Mouse (Mus musculus): Measurements from ENCODE around the gene Mical3. TPM values are rescaled to one million over a fixed set of nuclear protein-coding genes. Genes with fewer than 3 reads are reported as not detected.

Mical3 gene
- polyA plus RNA-seq, 2 experiments: 13.3 to 17.3 TPM

DNA sequence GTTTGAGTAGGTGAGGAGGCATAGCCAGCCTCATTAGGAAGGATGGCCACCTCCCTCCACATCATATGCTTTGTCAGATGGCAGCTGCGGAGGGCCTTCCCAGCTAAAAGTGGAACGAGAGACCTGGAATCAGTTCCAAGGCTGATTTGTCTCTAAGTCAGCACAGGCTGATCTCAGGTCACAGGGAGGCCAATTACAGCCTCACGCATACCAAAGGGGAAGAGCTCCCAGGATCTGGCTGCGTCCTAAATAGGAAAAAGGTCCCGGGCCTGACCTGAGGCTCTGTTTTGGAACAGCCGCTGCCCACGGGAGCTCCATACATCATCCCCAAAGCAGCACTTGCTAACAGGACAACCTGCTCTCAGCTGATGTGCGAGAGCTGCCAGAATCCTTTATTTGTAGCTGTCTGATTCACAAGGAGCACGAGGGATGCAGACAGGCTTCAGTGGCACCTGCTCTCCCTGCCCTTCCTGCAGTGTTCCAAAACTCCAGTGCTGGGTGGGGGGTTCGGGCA is 143.2 kb downstream of the Mical3 start:
- Histone ChIP-seq H3K4me3 (replicated peaks; ENCODE audit: low read length) (no peak overlapping the region), H3K4me2 (replicated peaks; ENCODE audit: low read depth, low read length, severe bottlenecking) (no peak overlapping the region), H3K27ac (replicated peaks; ENCODE audit: low read depth, low read length) (no peak overlapping the region), H3K9ac (ENCODE audit: low read depth, low read length, severe bottlenecking) (no peak overlapping the region), H3K36me3 (ENCODE audit: control insufficient read depth, insufficient read depth, low read length) (no peaks in the 10 kb centered on the region), H3K4me1 (ENCODE audit: control insufficient read depth, insufficient read depth, low read length) (peaks cover 3% of the 10 kb centered on the region; the same call in 1 of the 2 replicates), H3K9me3 (ENCODE audit: control insufficient read depth, low read length) (no peaks in the 10 kb centered on the region), H3K27me3 (ENCODE audit: control insufficient read depth, insufficient read depth, low read length) (no peaks in the 10 kb centered on the region)
- DNase-seq (ENCODE audit: low spot score): no peak
- WGBS: 34% methylated on average over 10 of the region's 10 CpGs
- ATAC-seq (ENCODE audit: low FRiP score, low read depth): peak; percentile 35; the same call in 1 of the 2 replicates
- no peak for TF ChIP-seq POLR2A (IDR thresholded peaks at IDR 0.05; ENCODE audit: borderline replicate concordance, extremely low read depth, insufficient read depth, insufficient read length)

DNA sequence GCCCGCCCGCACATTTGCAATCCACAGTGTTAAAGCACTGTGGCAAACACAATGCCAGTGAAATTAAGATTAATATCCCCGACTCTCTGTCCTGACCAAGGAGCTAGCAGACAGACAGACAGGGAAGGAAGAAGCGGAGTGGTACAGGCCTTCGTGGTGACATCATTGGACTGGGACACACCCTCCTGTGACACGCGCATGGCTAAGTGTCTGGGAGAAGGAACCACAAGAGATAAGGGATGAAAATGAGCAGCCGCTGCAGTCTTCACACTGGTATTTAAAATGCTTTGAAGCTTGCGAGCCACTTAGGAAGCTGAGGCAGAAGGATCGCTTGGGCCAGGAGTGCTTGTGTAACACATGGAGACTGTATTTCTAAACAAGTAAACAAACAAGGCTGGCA is 143.6 kb downstream of the Mical3 start:
- H3K4me2 ChIP-seq (replicated peaks; ENCODE audit: low read depth, low read length, severe bottlenecking): no peak overlapping the region
- H3K9me3 ChIP-seq (ENCODE audit: control insufficient read depth, low read length): no peaks in the 10 kb centered on the region
- ATAC-seq (ENCODE audit: low FRiP score, low read depth) (no peak), DNase-seq (ENCODE audit: low spot score) (no peak)
- peaks cover 3% of the 10 kb centered on the region; the same call in 1 of the 2 replicates for H3K4me1 ChIP-seq (ENCODE audit: control insufficient read depth, insufficient read depth, low read length)
- H3K9ac ChIP-seq (ENCODE audit: low read depth, low read length, severe bottlenecking): no peak overlapping the region
- H3K4me3 ChIP-seq (replicated peaks; ENCODE audit: low read length): no peak overlapping the region
- no peak for TF ChIP-seq POLR2A (IDR thresholded peaks at IDR 0.05; ENCODE audit: borderline replicate concordance, extremely low read depth, insufficient read depth, insufficient read length)
- H3K27ac ChIP-seq (replicated peaks; ENCODE audit: low read depth, low read length): no peak overlapping the region
- H3K27me3 ChIP-seq (ENCODE audit: control insufficient read depth, insufficient read depth, low read length): no peaks in the 10 kb centered on the region
- WGBS: 81% methylated on average over 10 of the region's 10 CpGs
- H3K36me3 ChIP-seq (ENCODE audit: control insufficient read depth, insufficient read depth, low read length): no peaks in the 10 kb centered on the region

DNA sequence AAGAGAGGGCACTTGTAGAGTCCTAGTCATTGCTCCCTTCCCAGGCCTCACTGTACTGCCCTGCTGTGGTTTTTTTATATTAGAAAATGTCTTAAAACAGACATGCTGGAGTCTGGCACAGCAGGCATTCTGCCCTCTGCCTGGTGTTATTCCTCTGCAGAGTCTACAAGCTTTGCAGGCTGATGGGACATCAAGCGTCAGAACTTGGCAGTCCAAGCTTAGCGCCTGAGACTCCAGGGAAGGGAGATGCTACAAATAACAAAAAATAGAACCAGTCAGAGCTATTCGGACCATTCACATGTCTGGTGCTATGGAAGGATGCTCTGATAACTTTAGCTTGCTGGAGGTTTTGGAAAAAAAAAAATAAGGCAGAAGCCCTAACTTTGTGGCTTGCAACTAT is 144.6 kb downstream of the Mical3 start:
- Histone ChIP-seq H3K9ac (ENCODE audit: low read depth, low read length, severe bottlenecking) (no peak overlapping the region), H3K4me2 (replicated peaks; ENCODE audit: low read depth, low read length, severe bottlenecking) (no peak overlapping the region), H3K4me1 (ENCODE audit: control insufficient read depth, insufficient read depth, low read length) (peaks cover 3% of the 10 kb centered on the region; the same call in 1 of the 2 replicates), H3K9me3 (ENCODE audit: control insufficient read depth, low read length) (no peaks in the 10 kb centered on the region), H3K27ac (replicated peaks; ENCODE audit: low read depth, low read length) (no peak overlapping the region), H3K4me3 (replicated peaks; ENCODE audit: low read length) (no peak overlapping the region), H3K27me3 (ENCODE audit: control insufficient read depth, insufficient read depth, low read length) (no peaks in the 10 kb centered on the region), H3K36me3 (ENCODE audit: control insufficient read depth, insufficient read depth, low read length) (peaks cover 6% of the 10 kb centered on the region; the same call in 1 of the 2 replicates)
- WGBS: 86% methylated on average over 3 of the region's 3 CpGs
- ATAC-seq (ENCODE audit: low FRiP score, low read depth) (no peak), DNase-seq (ENCODE audit: low spot score) (no peak)
- TF ChIP-seq POLR2A (IDR thresholded peaks at IDR 0.05; ENCODE audit: borderline replicate concordance, extremely low read depth, insufficient read depth, insufficient read length): no peak

DNA sequence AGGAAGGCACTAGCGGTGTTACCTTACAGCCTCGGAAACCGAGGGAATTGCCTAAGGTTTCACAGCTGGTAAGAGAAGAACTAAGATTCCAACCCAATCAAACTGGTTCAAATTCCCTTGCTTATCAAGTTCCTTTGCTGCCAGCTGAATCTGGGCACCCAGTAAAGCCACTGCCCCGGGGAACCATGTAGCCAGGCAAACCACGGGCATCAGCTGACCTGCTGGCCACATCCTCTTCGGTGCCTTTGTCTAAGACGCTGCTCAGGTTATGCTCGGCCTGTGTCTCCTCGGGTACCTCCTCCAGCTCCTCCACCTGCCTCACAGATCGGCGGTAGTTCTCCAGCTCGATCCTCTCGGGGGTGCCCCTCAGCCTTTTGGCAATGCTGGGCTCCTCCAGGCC is 148.5 kb downstream of the Mical3 start:
- no peak overlapping the region for H3K9ac ChIP-seq (ENCODE audit: low read depth, low read length, severe bottlenecking)
- DNase-seq (ENCODE audit: low spot score) (no peak), ATAC-seq (ENCODE audit: low FRiP score, low read depth) (no peak)
- no peaks in the 10 kb centered on the region for H3K27me3 ChIP-seq (ENCODE audit: control insufficient read depth, insufficient read depth, low read length)
- peaks cover 16% of the 10 kb centered on the region; the same call in 1 of the 2 replicates for H3K36me3 ChIP-seq (ENCODE audit: control insufficient read depth, insufficient read depth, low read length)
- no peak overlapping the region for H3K4me2 ChIP-seq (replicated peaks; ENCODE audit: low read depth, low read length, severe bottlenecking)
- no peak overlapping the region for H3K4me3 ChIP-seq (replicated peaks; ENCODE audit: low read length)
- peaks cover 10% of the 10 kb centered on the region; the same call in 1 of the 2 replicates for H3K4me1 ChIP-seq (ENCODE audit: control insufficient read depth, insufficient read depth, low read length)
- TF ChIP-seq POLR2A (IDR thresholded peaks at IDR 0.05; ENCODE audit: borderline replicate concordance, extremely low read depth, insufficient read depth, insufficient read length): no peak
- WGBS: 94% methylated on average over 13 of the region's 13 CpGs
- no peak overlapping the region for H3K27ac ChIP-seq (replicated peaks; ENCODE audit: low read depth, low read length)
- H3K9me3 ChIP-seq (ENCODE audit: control insufficient read depth, low read length): no peaks in the 10 kb centered on the region

DNA sequence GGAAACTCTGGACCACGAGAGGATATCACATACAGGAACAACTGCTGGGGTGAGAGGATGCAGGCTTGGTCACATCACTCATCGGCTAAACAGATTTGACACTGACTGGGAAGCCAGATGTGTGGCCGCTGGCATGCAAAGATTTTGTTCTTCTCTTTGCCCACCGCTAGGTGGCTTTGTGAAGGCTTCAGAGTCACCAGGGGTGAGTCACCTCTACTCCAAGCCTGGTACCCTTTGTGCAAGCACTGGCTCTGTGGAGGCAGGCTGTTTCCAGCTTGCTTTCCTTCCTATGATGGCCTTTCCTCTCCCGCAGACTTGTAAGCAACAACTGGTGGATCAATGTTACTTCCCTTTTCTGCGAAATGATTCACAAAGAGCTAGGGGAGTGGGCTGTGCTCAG is 149.3 kb downstream of the Mical3 start:
- H3K4me3 ChIP-seq (replicated peaks; ENCODE audit: low read length): no peak overlapping the region
- DNase-seq (ENCODE audit: low spot score) (no peak), ATAC-seq (ENCODE audit: low FRiP score, low read depth) (no peak)
- no peak overlapping the region for H3K9ac ChIP-seq (ENCODE audit: low read depth, low read length, severe bottlenecking)
- H3K9me3 ChIP-seq (ENCODE audit: control insufficient read depth, low read length): no peaks in the 10 kb centered on the region
- no peak overlapping the region for H3K4me2 ChIP-seq (replicated peaks; ENCODE audit: low read depth, low read length, severe bottlenecking)
- TF ChIP-seq POLR2A (IDR thresholded peaks at IDR 0.05; ENCODE audit: borderline replicate concordance, extremely low read depth, insufficient read depth, insufficient read length): no peak
- H3K4me1 ChIP-seq (ENCODE audit: control insufficient read depth, insufficient read depth, low read length): peaks cover 10% of the 10 kb centered on the region; the same call in 1 of the 2 replicates
- WGBS: 62% methylated on average over 6 of the region's 6 CpGs
- peaks cover 16% of the 10 kb centered on the region; the same call in 1 of the 2 replicates for H3K36me3 ChIP-seq (ENCODE audit: control insufficient read depth, insufficient read depth, low read length)
- H3K27me3 ChIP-seq (ENCODE audit: control insufficient read depth, insufficient read depth, low read length): no peaks in the 10 kb centered on the region
- H3K27ac ChIP-seq (replicated peaks; ENCODE audit: low read depth, low read length): no peak overlapping the region

Measured in limb, embryonic 14.5 days (tissue).